Mouse (Mus musculus): Measurements from ENCODE around the gene Lclat1. TPM values are rescaled to one million over a fixed set of nuclear protein-coding genes. Genes with fewer than 3 reads are reported as not detected.
A peak's percentile ranks its signal among the peaks of the same experiment; 100 is the strongest.

Lclat1 gene
- polyA plus RNA-seq (2016; fragmentation: Nextera tagmentation; extraction: Ambion mirVana), result 12.1 and 12.4 TPM in 2 replicates

DNA sequence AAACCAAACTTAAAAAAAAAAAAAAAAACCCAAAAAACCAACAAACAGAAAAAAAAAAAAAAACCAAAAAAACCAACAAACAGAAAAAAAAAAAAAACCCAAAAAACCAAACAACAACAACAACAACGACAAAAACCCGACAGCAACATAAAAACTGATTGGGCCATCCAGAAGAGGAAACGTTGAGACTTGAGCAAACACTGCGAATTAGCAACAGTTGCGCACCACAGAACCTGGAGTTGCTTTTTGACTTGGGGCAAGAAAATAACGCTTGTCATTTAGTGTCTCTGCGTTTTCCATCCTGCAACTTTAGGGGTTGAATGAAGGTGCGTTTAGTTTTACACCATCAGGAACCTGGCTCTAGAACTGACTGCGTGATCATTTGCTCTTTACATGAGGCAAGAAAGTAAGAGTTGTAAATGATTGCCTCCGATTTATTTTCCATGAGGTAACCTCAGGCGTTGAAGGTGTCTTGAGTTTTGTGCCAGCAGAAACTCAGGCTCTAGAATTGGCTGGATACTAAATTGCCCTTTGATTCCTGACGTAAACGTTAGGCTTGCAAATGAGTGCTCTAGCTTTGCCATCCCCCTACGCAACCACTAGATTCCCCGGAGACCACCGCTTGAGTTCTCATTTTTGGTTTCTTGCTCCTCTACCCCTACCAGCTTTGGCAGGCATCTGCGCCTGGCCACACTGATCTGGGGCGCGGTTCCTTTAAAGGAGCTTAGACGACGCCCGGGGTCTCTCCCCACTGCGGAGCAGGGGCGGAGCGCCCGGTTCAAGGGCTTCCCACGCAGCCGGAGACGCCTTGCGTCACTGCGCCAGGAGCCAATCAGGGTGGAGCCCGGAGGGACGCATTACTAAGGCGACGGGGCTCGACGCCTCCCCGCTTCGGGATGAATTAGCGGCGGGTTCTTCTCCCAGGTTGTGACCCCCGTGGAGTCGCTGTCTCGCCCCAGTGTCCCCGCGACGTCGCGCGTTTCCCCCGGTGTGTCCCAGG is at the start of gene Lclat1:
Gene Lclat1 (plus strand): TSS at position 828 of the 1,000 bp plus-strand sequence.
- H3K9me3 ChIP-seq (replicated peaks), result no peaks in the 10 kb centered on the region
- no peaks in the 10 kb centered on the region for H3K27me3 ChIP-seq (ENCODE audit: low read depth, poor library complexity, severe bottlenecking)
- peak within 1 kb of the TSS; percentile 94 for H3K27ac ChIP-seq
- H3K4me3 ChIP-seq, result peak within 1 kb of the TSS; percentile 97
- no peaks in the 10 kb centered on the region for H3K36me3 ChIP-seq
- DNase-seq (ENCODE audit: low spot score), result peak; percentile 95
- H3K4me1 ChIP-seq, result peaks cover 11% of the 10 kb centered on the region
- 5% methylated on average over 51 of the region's 51 CpGs for WGBS

DNA sequence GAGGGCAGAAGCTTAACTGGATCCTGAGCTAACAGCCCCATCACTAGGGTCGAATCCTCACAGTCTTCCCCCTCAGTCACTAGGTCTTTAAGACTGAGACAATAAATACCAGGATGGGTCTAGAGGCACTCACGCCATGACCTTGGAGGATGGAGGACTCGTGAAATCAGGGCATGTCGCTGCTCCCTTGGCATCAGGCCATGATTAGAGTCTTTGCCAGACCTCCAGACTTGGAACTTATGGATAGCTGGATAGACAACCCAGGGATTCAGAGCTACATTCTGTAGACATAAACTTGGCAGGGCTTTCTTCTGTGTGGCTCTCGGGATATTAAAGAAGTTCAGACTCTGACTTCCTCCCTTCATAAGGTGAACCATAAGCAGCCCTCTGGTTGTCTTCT is 49.5 kb upstream of the Lclat1 start:
- H3K4me3 ChIP-seq, result no peak overlapping the region
- no peak for DNase-seq (ENCODE audit: low spot score)
- no peaks in the 10 kb centered on the region for H3K36me3 ChIP-seq
- H3K27ac ChIP-seq, result no peak overlapping the region
- H3K4me1 ChIP-seq, result peaks cover 34% of the 10 kb centered on the region
- 81% methylated on average over 5 of the region's 5 CpGs for WGBS
- H3K9me3 ChIP-seq (replicated peaks), result no peaks in the 10 kb centered on the region
- no peaks in the 10 kb centered on the region for H3K27me3 ChIP-seq (ENCODE audit: low read depth, poor library complexity, severe bottlenecking)

DNA sequence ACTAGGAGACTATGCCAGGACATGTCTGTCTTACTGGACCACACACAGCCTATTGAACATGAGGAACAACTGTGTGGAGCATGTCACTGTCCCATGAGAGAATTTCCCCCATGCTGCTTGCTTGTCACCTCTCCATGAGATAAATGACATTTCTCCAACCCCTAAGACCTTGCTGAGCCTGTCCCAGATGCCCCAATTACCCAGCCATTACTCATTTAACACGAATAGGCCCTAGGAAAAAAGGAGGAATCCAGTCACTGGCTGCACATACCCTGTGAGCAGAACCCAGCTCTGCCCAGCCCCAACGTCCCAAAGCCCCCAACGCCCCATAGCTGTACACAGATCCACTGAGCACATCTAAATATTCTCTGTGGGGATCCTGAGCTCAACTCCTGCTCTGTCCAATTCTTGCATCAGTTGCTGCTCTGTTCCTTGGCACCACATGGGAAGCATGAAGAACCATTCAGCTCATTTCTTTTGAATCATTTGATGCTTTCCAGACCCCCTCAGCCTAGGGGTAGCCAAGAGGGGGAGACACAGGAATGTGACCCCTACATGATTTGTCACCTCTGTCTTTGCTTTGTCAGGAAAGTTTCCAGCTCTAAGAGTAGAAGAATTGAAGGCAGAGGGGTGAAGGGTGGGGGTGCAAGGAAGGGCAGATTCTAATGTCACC is 47.4 kb upstream of the Lclat1 start:
- Histone ChIP-seq H3K4me3 (no peak overlapping the region), H3K9me3 (replicated peaks) (no peaks in the 10 kb centered on the region), H3K4me1 (peaks cover 25% of the 10 kb centered on the region), H3K27ac (no peak overlapping the region), H3K27me3 (ENCODE audit: low read depth, poor library complexity, severe bottlenecking) (no peaks in the 10 kb centered on the region), H3K36me3 (no peaks in the 10 kb centered on the region)
- no peak for DNase-seq (ENCODE audit: low spot score)
- 24% methylated on average over 3 of the region's 3 CpGs for WGBS

GRCm38 (mm10) chr17:73060897-73061252 is 46.9 kb upstream of the Lclat1 start:
- WGBS, result 50% methylated on average over 8 of the region's 8 CpGs
- Histone ChIP-seq H3K9me3 (replicated peaks) (no peaks in the 10 kb centered on the region), H3K36me3 (no peaks in the 10 kb centered on the region), H3K27me3 (ENCODE audit: low read depth, poor library complexity, severe bottlenecking) (no peaks in the 10 kb centered on the region), H3K27ac (no peak overlapping the region), H3K4me3 (no peak overlapping the region), H3K4me1 (peaks cover 21% of the 10 kb centered on the region)
- DNase-seq (ENCODE audit: low spot score), result no peak

- no peaks in the 10 kb centered on the region for H3K9me3 ChIP-seq (replicated peaks)
- H3K27ac ChIP-seq, result no peak overlapping the region
- H3K27me3 ChIP-seq (ENCODE audit: low read depth, poor library complexity, severe bottlenecking), result no peaks in the 10 kb centered on the region
- peaks cover 17% of the 10 kb centered on the region for H3K4me1 ChIP-seq
- no peaks in the 10 kb centered on the region for H3K36me3 ChIP-seq
- H3K4me3 ChIP-seq, result no peak overlapping the region
- no peak for DNase-seq (ENCODE audit: low spot score)
- 95% methylated on average over 1 of the region's 1 CpGs for WGBS
These were observed 45.1 kb upstream of the Lclat1 start for GRCm38 (mm10) chr17:73062701-73063100.

DNA sequence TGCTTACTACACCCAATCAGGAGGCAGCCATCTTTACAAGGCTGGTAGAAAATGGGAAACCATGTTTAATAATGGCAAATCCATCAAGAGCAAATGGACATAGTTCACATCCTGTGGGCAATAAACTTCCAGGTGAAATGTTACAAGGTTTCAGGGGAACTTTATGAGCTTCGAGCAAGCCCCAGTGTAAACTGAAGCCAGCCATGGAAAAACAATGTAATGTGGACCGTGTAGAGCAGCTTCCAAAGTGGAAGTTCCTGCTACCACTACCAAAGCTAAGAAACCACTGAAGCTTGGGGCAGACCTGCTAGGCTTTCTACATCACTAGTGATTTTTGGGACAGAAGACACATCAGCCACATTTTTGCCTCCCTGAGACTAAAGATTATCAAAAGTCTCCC is 44.5 kb upstream of the Lclat1 start:
- no peaks in the 10 kb centered on the region for H3K9me3 ChIP-seq (replicated peaks)
- DNase-seq (ENCODE audit: low spot score), result no peak
- H3K4me3 ChIP-seq, result no peak overlapping the region
- no peaks in the 10 kb centered on the region for H3K36me3 ChIP-seq
- no peaks in the 10 kb centered on the region for H3K27me3 ChIP-seq (ENCODE audit: low read depth, poor library complexity, severe bottlenecking)
- no peak overlapping the region for H3K27ac ChIP-seq
- peaks cover 17% of the 10 kb centered on the region for H3K4me1 ChIP-seq
- 72% methylated on average over 2 of the region's 2 CpGs for WGBS

- no peaks in the 10 kb centered on the region for H3K9me3 ChIP-seq (replicated peaks)
- H3K4me1 ChIP-seq, result peaks cover 17% of the 10 kb centered on the region
- no peak overlapping the region for H3K27ac ChIP-seq
- H3K36me3 ChIP-seq, result no peaks in the 10 kb centered on the region
- H3K27me3 ChIP-seq (ENCODE audit: low read depth, poor library complexity, severe bottlenecking), result no peaks in the 10 kb centered on the region
- DNase-seq (ENCODE audit: low spot score), result no peak
- WGBS, result 90% methylated on average over 1 of the region's 1 CpGs
- no peak overlapping the region for H3K4me3 ChIP-seq
These were observed 44.0 kb upstream of the Lclat1 start for GRCm38 (mm10) chr17:73063781-73064180.

GRCm38 (mm10) chr17:73066387-73067169 is 41.2 kb upstream of the Lclat1 start:
- Histone ChIP-seq H3K27ac (no peak overlapping the region), H3K27me3 (ENCODE audit: low read depth, poor library complexity, severe bottlenecking) (no peaks in the 10 kb centered on the region), H3K4me3 (no peak overlapping the region), H3K9me3 (replicated peaks) (no peaks in the 10 kb centered on the region), H3K36me3 (no peaks in the 10 kb centered on the region), H3K4me1 (no peaks in the 10 kb centered on the region)
- no peak for DNase-seq (ENCODE audit: low spot score)
- WGBS, result 86% methylated on average over 9 of the region's 9 CpGs

GRCm38 (mm10) chr17:73067423-73067822 is 40.4 kb upstream of the Lclat1 start:
- Histone ChIP-seq H3K4me1 (peaks cover 6% of the 10 kb centered on the region; the same call in 1 of the 2 replicates), H3K36me3 (no peaks in the 10 kb centered on the region)

GRCm38 (mm10) chr17:73068321-73068992 is 39.3 kb upstream of the Lclat1 start:
- WGBS, result 84% methylated on average over 10 of the region's 10 CpGs
- no peaks in the 10 kb centered on the region for H3K9me3 ChIP-seq (replicated peaks)
- no peaks in the 10 kb centered on the region for H3K36me3 ChIP-seq
- H3K4me1 ChIP-seq, result peaks cover 8% of the 10 kb centered on the region; the same call in 1 of the 2 replicates
- no peak for DNase-seq (ENCODE audit: low spot score)
- no peak overlapping the region for H3K27ac ChIP-seq
- H3K4me3 ChIP-seq, result no peak overlapping the region
- H3K27me3 ChIP-seq (ENCODE audit: low read depth, poor library complexity, severe bottlenecking), result no peaks in the 10 kb centered on the region

More at GRCm38 (mm10) chr17:73067423-73067822, 40.4 kb upstream of the Lclat1 start:
- H3K4me3 ChIP-seq, result no peak overlapping the region
- no peak for DNase-seq (ENCODE audit: low spot score)
- WGBS, result 73% methylated on average over 11 of the region's 11 CpGs
- H3K9me3 ChIP-seq (replicated peaks), result no peaks in the 10 kb centered on the region
- H3K27ac ChIP-seq, result no peak overlapping the region
- no peaks in the 10 kb centered on the region for H3K27me3 ChIP-seq (ENCODE audit: low read depth, poor library complexity, severe bottlenecking)

GRCm38 (mm10) chr17:73070466-73070865 is 37.3 kb upstream of the Lclat1 start:
- WGBS, result 91% methylated on average over 2 of the region's 2 CpGs
- no peak for DNase-seq (ENCODE audit: low spot score)
- Histone ChIP-seq H3K27me3 (ENCODE audit: low read depth, poor library complexity, severe bottlenecking) (no peaks in the 10 kb centered on the region), H3K9me3 (replicated peaks) (no peaks in the 10 kb centered on the region), H3K36me3 (no peaks in the 10 kb centered on the region), H3K4me1 (peaks cover 8% of the 10 kb centered on the region; the same call in 1 of the 2 replicates), H3K4me3 (no peak overlapping the region), H3K27ac (no peak overlapping the region)

DNA sequence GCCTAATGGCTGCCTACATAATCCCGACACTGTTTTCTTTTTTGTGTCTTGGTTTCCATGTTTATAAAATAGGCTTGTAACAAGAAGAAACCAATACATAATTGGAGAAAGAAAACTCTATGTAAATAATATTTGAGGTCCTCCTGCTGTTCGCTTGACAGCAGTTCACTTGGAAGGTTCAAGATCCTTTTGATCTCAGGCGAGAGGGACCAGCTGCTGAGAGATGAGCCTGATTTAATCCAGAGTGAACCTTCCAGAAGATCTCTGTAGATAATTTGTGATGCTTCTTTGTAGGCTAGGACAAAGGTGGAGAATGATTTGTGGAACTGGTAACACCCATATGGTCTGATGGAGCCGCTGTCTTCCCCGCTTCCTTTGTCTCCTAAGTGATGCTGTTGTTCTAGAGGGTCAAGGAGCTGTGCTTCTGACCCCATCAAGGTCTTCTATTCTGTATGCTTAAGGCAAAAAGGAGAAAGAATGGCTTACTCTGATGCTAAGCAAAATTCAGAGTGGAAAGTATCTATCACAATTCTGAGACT is 36.0 kb upstream of the Lclat1 start:
- peaks cover 8% of the 10 kb centered on the region; the same call in 1 of the 2 replicates for H3K4me1 ChIP-seq
- no peaks in the 10 kb centered on the region for H3K36me3 ChIP-seq
- H3K27ac ChIP-seq, result no peak overlapping the region
- DNase-seq (ENCODE audit: low spot score), result no peak
- no peak overlapping the region for H3K4me3 ChIP-seq
- no peaks in the 10 kb centered on the region for H3K27me3 ChIP-seq (ENCODE audit: low read depth, poor library complexity, severe bottlenecking)
- WGBS, result 64% methylated on average over 5 of the region's 5 CpGs
- H3K9me3 ChIP-seq (replicated peaks), result no peaks in the 10 kb centered on the region
